Mouse (Mus musculus) megakaryocyte, embryonic 14.5 days (primary cell): ENCODE measurements around the gene Pkd2l1.

Experiments used
- FLI1 ChIP-seq: IDR thresholded peaks from 2 replicates; pipeline ENCODE4 v1.6.1; 2012; ENCODE audit warnings: low read length, inconsistent platforms, mixed read lengths
- GATA1 ChIP-seq: IDR thresholded peaks from 3 replicates; pipeline ENCODE4 v1.6.1; 2012; ENCODE audit warnings: mixed read lengths, low read length, inconsistent platforms, borderline replicate concordance

- TF ChIP-seq GATA1 (no peak), FLI1 (no peak)
Observed at GRCm38 (mm10) chr19:44111706-44112105, 80.5 kb downstream of the Pkd2l1 start.
